Mouse (Mus musculus) embryonic fibroblast, embryonic 13.5 days (primary cell): ENCODE results near the gene Ptprn2. TPM values are rescaled to one million over a fixed set of nuclear protein-coding genes. Genes with fewer than 3 reads are reported as not detected.
"Not testable (repeated sequence)": the region's sequence is repeated elsewhere in the genome, so short reads cannot be mapped to it uniquely, and the experiment has no call there.

Experiments used
- H3K27ac ChIP-seq: 2 replicates; pipeline ENCODE4 v1.5.1; 2012; ENCODE audit warnings: low read length, control low read depth, inconsistent platforms; ENCODE audit not compliant: insufficient read depth
- H3K4me1 ChIP-seq: 2 replicates; pipeline ENCODE4 v1.6.1; 2011; ENCODE audit warnings: low read length; ENCODE audit not compliant: control insufficient read depth, insufficient read depth
- H3K4me3 ChIP-seq: 2 replicates; pipeline ENCODE4 v1.5.1; 2011; ENCODE audit warnings: mild to moderate bottlenecking, control low read depth, low read length; ENCODE audit not compliant: insufficient read depth
- CTCF ChIP-seq: IDR thresholded peaks from 2 replicates; pipeline ENCODE4 v1.5.1; 2011; ENCODE audit warnings: mild to moderate bottlenecking, control low read depth, low read length, moderate library complexity, borderline replicate concordance; ENCODE audit not compliant: insufficient read depth
- POLR2A ChIP-seq: IDR thresholded peaks from 2 replicates; pipeline ENCODE4 v1.6.1; 2011; ENCODE audit warnings: low read depth, mild to moderate bottlenecking, control low read depth, low read length, moderate library complexity
- polyA plus RNA-seq: library from polyadenylated mRNA; stranded (reverse); fragments of >200 nt; gene quantifications from 2 replicates; pipeline ENCODE4 v1.2.4, GENCODE M21; 2011; ENCODE audit warnings: low read depth; ENCODE audit not compliant: missing spikeins, insufficient read length

The Ptprn2 gene
- polyA plus RNA-seq, 1 experiment = 0.26 TPM

DNA sequence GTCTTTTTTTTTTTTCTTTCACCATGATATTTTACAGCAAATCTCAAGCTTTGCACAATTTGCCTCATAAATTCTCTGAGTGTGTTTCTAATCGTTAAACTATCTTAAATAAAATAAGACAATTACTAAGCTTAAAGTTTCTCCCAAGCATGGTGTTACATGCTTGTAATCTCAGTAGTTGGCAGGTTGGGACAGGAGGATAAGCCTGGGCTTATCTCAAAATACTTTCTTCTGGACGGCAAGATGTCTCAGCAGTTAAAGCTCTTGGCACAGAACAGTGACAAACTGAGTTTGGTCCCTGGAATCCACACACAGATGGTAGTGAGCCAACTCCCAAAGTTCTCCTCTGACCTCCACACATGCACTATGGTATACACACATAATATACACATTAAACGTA lies 10.8 kb upstream of the Ptprn2 start:
- Histone ChIP-seq H3K4me1 (no peaks in the 10 kb centered on the region), H3K27ac (no peak overlapping the region), H3K4me3 (no peak overlapping the region)
- TF ChIP-seq POLR2A (no peak), CTCF (no peak)

DNA sequence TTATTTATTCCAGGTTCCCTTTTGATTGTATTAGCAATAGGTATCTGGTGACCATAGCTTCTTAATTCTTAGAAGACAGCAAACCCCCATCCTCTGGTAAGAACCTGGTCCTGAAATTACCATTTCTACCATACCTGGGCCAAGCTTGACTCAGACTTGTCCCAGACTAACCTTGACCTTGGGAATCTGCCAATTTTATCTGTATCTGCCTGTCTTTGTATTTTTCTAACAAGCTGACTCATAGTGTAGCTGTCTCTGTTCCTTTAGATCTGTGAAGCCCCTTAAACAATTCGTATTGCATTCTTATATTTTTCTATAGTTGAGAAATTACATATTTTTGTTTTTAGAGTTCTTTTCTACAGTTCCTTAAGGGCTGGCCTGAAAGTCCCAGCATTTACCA lies 6.7 kb upstream of the Ptprn2 start:
- H3K27ac ChIP-seq = no peak overlapping the region

DNA sequence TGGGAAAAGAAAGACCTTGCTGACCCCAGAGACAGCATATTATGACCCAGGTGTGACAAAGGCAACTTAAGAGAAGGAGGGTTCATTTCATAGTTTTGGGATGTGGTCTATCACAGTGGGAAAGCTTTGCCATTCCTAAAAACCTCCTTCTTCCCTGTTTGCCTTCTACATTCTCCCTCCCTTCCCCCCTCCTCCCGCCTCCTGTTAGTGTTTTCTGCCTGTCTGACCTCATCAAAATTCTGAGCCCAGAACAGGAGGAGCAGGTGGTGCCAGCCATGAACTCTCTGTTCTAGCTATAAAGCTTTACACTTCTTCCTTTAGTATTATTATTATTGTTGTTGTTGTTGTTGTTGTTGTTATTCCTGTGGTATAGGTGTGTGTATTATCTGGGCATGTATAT lies 3.6 kb upstream of the Ptprn2 start:
- H3K4me1 ChIP-seq = 0 out of 2 replicates have a peak, but pooled peaks cover 2% of the 10 kb centered on the region

More for the DNA sequence above, 6.7 kb upstream of the Ptprn2 start:
- no peak overlapping the region for H3K4me3 ChIP-seq
- no peaks in the 10 kb centered on the region for H3K4me1 ChIP-seq
- TF ChIP-seq CTCF (no peak), POLR2A (no peak)

DNA sequence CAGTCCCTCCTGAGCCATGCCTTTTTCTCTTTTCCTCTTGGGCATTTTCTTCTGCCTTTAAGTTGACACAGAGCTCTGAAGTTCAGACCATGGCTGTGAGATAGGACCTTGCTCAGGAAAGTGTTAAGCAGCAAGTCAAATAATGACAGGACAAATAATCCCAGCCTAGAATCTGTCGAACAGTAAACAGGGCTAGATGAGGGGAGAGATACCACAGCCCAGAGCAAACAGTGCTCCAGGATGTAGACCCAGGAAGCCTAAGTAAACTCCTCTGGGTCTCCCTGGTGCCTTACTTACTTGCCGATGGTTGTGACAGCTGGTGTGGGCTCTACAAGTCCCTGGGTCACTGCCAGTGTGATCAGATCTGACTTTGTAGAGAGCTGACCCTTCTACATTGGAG lies 1.9 kb upstream of the Ptprn2 start:
- no peak overlapping the region for H3K4me3 ChIP-seq
- H3K4me1 ChIP-seq = 0 out of 2 replicates have a peak, but pooled peaks cover 2% of the 10 kb centered on the region
- TF ChIP-seq POLR2A (no peak), CTCF (no peak)
- H3K27ac ChIP-seq = no peak overlapping the region

More for the DNA sequence above, 3.6 kb upstream of the Ptprn2 start:
- no peak for TF ChIP-seq POLR2A
- no peak for TF ChIP-seq CTCF
- Histone ChIP-seq H3K27ac (no peak overlapping the region), H3K4me3 (no peak overlapping the region)

DNA sequence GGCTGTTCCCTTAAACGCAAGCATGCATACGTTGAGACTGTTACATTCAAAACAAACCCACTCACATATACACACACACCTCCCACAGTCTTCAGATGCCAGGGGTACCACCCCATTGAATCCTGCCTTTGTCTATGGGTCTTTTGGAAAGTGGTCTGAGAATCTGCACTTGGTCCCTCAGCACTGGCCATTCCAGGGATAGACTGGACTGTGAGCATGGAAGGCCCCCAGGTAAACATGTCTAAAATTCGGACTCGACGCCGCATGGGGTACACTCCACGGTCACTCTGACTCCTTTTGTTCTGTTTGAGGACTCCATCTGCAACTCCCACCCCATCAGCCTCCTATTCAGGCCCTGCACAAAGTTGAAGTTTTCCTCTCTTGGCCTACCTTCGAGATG lies 529 bp upstream of the Ptprn2 start:
- Histone ChIP-seq H3K4me1 (0 out of 2 replicates have a peak, but pooled peaks cover 2% of the 10 kb centered on the region), H3K4me3 (no peak overlapping the region), H3K27ac (no peak overlapping the region)
- TF ChIP-seq CTCF = no peak
- TF ChIP-seq POLR2A = no peak

DNA sequence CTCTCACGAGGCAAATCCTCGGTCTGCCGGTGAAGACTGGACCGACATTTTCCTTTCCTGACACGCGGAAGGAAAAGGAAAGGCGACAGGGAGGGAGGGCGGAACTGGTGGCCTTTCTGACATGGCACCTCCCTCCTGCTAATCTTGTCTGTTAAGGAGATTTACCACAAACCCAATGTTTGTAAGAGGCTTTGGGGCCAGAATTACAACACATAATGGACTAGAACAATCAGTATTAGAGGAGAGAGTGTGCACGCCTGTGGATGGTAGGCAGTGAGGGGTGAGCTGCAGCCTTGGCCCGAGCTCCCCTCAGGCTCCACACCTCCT lies 847 bp downstream of the Ptprn2 start:
- no peak for TF ChIP-seq CTCF
- TF ChIP-seq POLR2A = no peak
- Histone ChIP-seq H3K4me3 (0 out of 2 replicates have a peak overlapping the region, but pooled peaks have one; percentile 7), H3K4me1 (0 out of 2 replicates have a peak, but pooled peaks cover 2% of the 10 kb centered on the region), H3K27ac (no peak overlapping the region)

DNA sequence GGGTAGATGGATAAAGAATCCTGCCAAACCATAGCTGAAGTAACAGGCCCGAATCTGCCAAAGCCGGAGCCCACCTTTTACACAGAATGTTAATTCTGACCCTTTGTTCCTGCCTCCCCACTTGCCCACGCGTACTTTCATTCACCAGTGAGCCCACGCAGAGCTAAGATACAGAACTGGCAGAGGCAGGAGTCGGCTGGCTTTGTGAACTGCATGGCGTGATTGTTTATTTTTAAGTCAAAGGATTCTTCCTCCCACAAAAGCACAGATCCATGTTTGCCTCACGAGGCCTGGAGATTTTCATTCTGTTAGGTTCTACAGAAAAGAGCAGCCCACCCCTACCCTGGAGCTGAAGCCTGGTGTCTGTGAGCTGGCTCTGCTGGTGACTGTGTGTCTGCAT lies 3.3 kb downstream of the Ptprn2 start:
- H3K27ac ChIP-seq = no peak overlapping the region
- no peak overlapping the region for H3K4me3 ChIP-seq
- 0 out of 2 replicates have a peak, but pooled peaks cover 2% of the 10 kb centered on the region for H3K4me1 ChIP-seq
- TF ChIP-seq POLR2A (no peak), CTCF (no peak)

DNA sequence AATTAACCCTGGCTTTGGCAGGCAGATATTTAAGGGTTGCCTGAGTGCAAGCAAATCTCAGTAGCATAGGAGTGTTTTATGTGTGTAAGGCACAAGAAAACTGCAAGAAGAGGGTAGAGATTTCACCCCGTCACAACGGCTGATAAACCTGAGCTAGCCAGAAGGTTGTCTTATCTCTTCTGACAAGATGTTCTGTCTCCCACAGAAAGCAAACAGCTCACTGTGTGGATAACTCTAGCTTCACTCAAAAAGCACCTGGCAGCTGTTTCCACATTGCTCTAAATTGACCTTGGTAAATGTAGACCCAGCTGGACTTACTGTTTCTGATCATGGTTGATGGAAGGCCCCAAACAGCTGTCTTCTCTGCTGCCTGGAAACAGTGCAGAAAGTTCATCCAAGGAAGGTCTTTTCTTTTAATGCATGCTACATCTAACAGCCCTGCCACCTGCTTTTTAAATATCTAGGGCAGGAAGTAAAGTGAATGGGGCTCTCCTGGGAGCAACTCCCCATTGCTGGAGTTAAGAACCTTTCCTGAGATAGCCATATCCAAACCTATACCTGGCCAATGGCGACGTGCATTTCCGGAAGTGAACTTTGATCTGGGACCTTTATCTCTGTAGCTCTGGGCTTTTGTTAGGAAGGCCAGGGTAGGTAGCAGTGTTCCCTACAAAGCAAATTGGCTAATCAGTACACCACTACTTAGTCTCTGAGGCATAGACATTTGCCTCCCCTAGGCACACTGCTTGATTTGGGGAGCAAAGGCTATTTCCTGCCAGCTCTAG lies 5.2 kb downstream of the Ptprn2 start:
- Histone ChIP-seq H3K4me1 (0 out of 2 replicates have a peak, but pooled peaks cover 2% of the 10 kb centered on the region), H3K27ac (no peak overlapping the region), H3K4me3 (no peak overlapping the region)
- TF ChIP-seq POLR2A = no peak
- TF ChIP-seq CTCF = no peak

DNA sequence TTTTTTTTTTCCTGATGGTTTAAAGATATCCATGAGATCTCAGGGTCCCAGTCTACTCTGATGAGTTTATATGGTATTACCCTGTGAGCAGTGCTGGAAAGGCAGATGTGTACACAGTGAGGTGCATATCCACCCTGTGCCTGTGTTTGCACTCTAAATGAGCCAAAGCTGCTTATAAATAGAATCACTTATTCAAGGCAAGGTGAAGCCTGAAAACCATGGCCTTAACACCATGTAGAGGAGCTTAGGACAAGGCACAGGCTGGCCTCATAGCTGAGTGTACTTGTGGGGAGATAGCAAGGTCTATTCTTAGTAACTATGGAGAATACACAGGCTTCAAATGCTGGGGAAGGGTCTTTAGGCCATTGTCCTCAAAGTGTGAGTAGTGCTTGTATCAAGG lies 13.1 kb downstream of the Ptprn2 start:
- no peaks in the 10 kb centered on the region for H3K4me1 ChIP-seq
- no peak for TF ChIP-seq POLR2A
- TF ChIP-seq CTCF = no peak
- no peak overlapping the region for H3K4me3 ChIP-seq
- H3K27ac ChIP-seq = no peak overlapping the region

DNA sequence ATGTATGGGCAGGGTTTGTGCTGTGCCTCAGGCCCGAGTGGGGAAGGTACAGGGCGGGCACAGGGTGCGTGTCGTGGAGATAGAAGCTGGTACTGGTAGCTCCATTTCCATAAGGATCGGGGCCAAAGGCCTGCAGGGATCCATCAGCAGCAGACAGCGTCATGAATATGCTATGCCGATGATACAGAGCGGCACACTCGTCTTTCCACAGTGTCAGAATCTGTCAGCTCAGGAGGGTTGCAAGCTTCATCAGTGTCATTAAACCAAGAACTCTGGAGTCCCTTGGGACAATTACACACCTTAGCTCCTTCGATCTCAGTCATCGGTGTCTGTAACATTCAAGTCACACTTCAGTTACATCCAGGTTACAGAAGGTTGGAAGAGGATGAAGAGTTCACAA lies 15.1 kb downstream of the Ptprn2 start:
- H3K4me1 ChIP-seq = no peaks in the 10 kb centered on the region
- H3K27ac ChIP-seq = no peak overlapping the region
- TF ChIP-seq POLR2A (no peak), CTCF (no peak)
- no peak overlapping the region for H3K4me3 ChIP-seq

DNA sequence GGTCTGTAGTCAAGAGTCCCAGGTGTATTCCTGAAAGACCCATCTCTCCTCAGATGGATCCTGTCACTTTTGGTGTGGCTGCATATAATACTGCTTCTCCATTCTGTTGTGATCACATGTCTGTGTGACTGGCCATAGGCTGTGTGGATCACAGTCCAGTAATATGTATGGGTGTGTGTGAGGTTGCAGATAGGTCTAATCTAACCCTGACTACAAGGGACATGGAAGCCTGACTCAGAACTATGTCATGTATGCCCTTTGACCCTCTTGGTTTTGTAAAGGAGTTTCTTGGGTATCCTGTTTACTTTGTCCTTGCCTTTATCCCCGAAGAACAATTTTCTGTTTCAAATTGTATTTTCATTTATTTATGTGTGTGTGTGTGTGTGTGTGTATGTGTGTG lies 27.0 kb downstream of the Ptprn2 start:
- Histone ChIP-seq H3K4me3 (no peak overlapping the region), H3K4me1 (no peaks in the 10 kb centered on the region), H3K27ac (no peak overlapping the region)
- no peak for TF ChIP-seq CTCF
- no peak for TF ChIP-seq POLR2A

DNA sequence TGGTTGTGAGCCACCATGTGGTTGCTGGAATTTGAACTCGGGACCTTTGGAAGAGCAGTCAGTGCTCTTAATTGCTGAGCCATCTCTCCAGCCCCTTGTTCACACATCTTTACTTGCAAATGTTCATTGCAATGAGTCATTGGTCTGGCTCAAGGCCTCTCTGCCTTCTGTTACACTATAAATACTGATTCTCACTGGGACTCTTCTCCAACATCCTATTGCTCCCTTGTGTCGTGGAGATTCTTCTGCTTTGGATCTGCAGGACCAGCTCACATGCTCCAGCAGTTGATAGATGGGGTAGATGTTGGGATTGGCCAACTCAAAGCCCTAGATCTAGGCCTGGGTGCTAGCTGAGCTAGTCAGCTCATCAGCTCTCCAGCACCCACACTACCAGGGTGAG lies 28.3 kb downstream of the Ptprn2 start:
- H3K4me1 ChIP-seq, H3K27ac ChIP-seq, H3K4me3 ChIP-seq: not testable (repeated sequence)
